Mouse (Mus musculus) cerebellum, postnatal 10 days (tissue): Measurements from ENCODE around the gene Atp2b2.

Experiments used
- DNase-seq, 2 experiments: peaks; one replicate each; pipeline ENCODE4 v3.0.0; 2021; ENCODE audit warnings: mixed read lengths in 2 of 2

The Atp2b2 gene

GRCm38 (mm10) chr6:113889180-113889579, 153.2 kb downstream of the Atp2b2 start:
- peak; percentile 50 to 54 for DNase-seq

DNA sequence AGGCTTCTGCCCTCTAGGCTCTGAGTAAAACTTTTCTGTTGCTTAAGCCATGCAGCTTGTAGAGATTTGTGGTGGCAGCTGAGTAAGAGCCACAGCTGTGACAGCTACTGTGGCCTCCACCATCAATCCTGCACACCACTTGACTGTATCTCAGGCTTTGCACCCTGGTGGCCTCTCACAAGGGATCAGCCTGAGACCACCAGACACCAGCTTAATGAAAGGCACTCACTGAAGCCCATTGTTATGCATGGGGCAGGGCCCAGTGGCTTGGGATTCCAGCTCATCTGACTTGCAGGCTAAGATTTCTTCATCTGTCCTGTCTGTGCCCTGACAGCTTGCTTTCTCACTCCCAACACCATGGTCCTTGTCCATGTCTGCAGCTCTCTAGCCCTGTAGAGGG, 155.5 kb downstream of the Atp2b2 start:
- no peak for DNase-seq

- no peak for DNase-seq
Measured at GRCm38 (mm10) chr6:113884806-113885205, 157.6 kb downstream of the Atp2b2 start.

DNA sequence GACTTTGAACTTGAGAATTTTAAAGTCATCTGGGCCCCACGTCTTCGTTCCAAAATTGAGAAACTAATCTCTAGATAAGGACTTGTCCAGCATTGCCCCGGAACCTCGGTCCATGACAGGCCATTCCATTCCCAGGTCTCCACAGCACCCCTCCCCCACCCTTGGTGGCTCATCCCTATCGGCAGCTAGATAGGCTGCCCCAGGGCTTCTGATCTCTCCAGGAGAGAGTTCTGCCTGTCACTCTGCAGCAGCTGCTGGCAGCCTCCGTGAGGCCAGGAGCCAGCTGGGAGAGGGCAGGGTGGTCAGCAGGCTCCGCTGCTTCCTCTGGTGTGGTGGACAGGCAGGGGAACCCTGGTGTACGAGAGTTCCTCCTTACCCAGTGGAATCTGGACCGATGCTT, 159.2 kb downstream of the Atp2b2 start:
- peak; percentile 70 to 74 for DNase-seq

- DNase-seq: no peak
Measured at GRCm38 (mm10) chr6:113882396-113882795, 160.0 kb downstream of the Atp2b2 start.

GRCm38 (mm10) chr6:113881561-113882243, 160.7 kb downstream of the Atp2b2 start:
- DNase-seq: no peak

DNA sequence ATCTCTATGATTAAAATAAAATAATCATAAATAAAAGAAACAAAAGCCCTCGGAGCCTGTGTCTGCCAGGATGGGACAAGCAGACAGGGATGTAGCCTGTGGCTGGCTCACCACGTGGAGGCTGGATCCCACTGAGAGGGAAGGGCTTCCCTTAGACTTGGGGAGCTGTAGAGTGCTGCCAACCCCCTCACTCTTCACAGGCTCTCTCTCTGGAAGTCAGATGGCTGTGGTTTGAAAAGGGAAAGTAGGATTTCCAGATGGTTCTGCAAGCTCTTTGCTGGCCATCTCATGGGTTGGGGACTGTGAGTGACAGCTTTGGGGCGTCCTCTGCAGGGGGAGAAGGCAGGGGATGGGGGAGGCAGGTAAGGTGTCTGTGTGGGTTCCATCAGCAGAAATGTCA, 163.0 kb downstream of the Atp2b2 start:
- DNase-seq: no peak

GRCm38 (mm10) chr6:113878510-113879128, 163.8 kb downstream of the Atp2b2 start:
- DNase-seq: no peak

DNA sequence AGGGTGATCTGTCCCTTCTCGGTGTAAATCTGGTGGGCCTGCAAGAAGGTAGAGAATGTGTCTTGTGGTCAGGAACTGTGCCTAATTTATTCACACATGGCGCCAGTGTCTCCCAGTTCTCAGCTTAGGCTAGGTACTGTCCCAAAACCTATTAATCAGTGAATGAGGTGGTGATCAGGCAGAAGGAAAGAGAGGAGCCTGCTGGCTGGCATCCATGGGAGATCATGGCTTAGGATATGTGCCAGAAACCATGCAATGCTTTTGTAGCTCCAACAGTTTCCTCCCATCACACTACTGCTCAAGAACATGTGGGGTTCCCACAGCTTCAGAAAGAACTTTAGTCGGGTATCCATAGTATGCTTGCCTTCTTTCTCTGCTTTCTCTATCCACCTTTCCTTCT, 165.8 kb downstream of the Atp2b2 start:
- DNase-seq: peak in 1 of 2 experiments; percentile 45

- no peak for DNase-seq
Measured at GRCm38 (mm10) chr6:113875201-113875600, 167.2 kb downstream of the Atp2b2 start.

DNA sequence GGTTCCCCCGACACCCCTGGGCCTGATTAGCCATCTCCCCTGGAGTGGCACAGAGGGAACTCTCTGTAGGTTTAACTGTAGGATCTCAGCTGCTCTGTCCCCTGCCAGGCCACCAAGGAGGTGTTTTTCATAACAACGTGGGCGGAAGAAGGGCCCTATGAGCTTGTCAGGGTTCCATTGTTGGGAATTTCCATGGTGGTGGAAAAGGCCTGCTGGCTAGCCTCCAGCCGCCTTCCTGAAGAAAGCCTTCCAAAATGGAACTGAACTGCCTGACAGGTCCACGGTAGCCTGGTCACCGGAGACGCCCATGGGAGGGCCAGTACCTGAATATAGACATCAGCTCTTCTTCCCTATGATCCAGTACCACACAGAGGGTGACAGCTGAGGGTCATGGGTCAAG, 169.8 kb downstream of the Atp2b2 start:
- DNase-seq: peak in 1 of 2 experiments; percentile 30

DNA sequence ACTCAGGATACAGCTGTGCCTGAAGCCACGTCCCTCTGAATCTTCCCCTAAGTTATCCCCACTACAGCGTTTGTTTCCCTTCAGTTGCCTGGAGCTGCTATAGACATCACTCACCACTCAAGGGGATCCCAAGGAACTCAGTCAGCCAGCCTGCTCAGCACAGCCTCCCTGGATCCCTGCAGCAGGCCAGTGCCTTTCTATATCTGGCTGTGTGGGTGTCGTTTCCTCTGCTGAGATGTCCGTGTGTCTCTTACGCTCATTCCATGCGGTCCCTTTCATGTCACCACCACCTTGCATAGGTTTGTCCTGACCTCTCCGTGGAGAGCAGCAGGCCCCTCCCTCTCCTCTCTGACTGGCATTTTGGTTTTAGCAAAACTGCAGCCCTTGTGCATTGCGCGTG, 171.6 kb downstream of the Atp2b2 start:
- no peak for DNase-seq

DNA sequence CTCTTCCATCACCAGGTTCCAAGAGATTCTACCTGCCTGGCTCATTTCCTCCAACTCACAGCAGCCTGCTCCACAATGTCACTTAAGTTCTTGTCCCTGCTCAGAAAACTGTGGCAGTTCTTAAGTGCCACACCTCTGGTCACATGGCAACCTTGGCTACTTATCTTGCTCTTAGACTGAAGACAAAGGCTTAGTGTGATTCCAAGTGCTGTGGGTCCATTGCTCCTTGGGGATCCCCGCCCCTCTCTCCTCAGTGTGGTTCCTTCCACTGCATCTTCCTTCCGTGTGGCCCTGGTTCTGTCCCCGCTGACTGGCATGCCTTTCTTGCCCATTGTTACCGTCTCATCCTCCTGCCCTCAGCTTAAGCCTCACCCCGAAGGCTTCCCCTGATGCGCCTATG, 173.9 kb downstream of the Atp2b2 start:
- peak in 1 of 2 experiments; percentile 4 for DNase-seq

DNA sequence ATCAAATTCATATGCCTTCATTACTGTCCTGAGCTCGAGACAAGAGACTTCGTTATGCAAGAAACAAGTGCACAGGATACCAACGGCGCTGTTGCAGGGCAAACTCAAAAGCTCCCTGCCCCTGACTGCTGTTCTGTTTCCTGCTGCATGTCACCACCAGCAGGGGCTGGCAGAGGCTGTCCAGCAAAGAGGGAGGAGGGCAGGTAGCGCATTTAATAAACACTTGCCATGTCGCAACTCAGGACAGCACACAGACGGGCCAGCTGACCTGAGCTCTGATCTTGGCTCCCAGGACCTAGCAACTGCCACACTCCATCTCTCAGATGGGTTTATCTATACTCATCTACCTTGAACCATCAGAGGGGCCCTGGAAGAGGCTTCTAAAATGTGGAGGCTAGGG, 176.7 kb downstream of the Atp2b2 start:
- peak in 1 of 2 experiments; percentile 36 for DNase-seq

GRCm38 (mm10) chr6:113864812-113865211, 177.6 kb downstream of the Atp2b2 start:
- peak in 1 of 2 experiments; percentile 26 for DNase-seq

GRCm38 (mm10) chr6:113862955-113863354, 179.5 kb downstream of the Atp2b2 start:
- DNase-seq: peak in 1 of 2 experiments; percentile 49

- peak in 1 of 2 experiments; percentile 35 for DNase-seq
Measured at GRCm38 (mm10) chr6:113861938-113862337, 180.5 kb downstream of the Atp2b2 start.

DNA sequence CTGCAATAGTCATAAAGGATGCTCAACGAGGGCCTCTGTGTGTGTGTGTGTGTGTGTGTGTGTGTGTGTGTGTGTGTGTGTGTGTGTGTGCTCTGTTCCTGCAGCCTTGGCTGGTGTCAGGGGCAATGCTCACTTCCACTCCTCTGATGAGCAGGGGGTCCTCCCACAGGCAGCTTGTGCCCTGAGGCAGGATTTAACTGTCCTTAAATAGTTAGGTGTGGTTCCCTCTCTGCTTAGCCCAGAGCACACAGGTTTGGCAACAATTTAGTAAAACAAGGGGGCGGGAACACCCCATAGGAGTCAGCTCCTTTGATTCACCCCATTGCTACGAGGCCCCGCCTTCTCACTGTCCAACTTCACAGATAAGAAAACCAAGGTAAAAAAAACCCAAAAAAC, 181.0 kb downstream of the Atp2b2 start:
- DNase-seq: no peak

DNA sequence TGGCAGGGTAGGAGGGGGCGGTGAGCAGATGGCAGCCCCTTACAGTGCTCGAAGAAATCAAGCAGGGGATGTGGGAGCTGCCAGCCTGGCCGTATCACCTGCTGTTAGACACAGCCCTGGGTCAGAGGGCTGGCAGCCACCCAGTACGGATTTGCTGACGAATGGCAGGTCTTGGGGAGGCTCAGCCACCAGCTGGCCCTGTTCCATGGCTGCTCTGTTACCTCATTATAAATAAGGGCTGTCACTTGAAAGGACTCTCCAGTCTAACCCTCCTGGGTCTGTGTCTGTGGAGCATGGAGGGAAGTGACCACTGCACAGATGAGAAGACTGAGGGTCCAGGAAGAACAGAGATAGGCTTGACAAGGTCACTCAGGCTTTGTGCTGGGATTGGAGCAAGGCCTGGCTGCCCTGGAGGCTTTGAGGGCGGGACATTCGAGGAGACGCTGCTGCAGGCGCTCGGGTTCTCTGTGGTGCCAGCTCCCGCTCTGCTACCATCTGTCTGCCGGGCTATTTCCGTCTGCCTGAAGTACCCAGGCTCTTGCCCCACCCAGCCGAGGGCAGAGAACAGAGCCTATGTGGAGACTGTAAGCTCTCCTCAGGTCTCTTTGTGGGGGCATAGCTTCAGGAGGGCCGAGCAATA, 181.6 kb downstream of the Atp2b2 start:
- peak; percentile 99 to 100 for DNase-seq

GRCm38 (mm10) chr6:113860023-113860734, 182.2 kb downstream of the Atp2b2 start:
- peak; percentile 48 to 53 for DNase-seq

DNA sequence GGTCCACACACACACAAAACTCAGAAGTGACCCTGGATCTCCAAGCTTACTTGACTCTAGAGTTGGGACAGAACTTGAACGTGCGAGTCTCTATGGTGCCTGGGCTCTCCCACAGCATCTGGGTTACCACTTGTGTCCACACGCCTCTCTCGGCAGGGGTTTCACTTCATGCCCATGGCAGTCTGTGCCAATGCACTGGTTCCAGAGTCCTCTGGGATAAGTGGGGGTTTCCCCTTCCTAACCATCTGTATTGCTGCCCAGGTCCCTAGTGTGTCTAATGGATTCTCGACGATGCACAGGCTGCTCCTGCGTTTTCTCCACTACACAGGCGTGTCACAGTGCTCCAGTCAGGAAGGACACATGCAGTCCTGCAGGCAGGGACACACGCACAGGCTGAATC, 184.1 kb downstream of the Atp2b2 start:
- peak; percentile 65 to 80 for DNase-seq

DNA sequence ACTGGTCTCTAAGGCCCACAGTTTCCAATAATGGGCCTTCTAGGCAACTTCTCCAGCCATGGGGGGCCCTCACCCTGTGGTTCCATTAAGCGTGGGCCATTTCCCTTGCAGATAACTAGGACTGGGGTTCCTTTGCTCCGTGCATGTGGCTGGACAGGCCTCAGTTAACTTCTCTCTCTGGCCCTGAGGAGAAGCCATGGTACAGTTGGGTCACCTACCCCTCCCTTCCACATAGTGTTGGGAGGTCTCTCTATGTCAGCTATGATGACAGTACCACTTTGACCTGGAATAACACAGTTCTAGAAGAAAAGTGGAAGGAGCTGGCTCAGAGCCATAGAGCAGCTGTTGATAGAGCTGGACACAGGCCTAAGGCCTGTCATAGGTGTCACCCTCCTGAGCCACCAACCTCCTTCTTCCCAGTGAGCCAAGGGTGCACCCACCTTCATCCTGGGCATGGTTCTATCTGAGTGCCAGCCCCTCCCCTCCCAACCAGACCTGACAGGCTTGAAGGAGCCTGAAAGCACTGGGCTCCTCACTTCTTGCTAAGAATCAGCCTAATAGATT, 185.0 kb downstream of the Atp2b2 start:
- peak; percentile 70 to 75 for DNase-seq

DNA sequence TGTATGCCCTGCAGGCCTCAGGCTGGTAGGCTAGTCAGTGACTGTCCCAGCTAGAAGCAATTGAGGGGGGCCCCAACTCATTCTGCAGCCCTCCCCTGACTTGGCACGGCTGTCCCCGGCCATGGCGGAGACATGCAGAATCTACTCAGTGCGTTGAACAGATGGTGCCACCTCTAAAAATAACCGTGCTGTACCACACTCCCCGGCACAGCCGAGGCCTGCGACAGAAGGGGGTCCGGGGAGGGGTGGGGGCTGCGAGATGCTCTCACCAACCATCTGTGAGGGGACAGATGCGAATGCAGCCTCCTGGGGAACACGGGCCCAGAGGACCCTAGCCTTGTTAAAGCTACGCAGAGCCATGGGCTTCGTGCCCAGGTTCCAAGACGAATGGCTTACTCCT, 185.6 kb downstream of the Atp2b2 start:
- peak; percentile 91 to 97 for DNase-seq
